In the genomic region with DNA sequence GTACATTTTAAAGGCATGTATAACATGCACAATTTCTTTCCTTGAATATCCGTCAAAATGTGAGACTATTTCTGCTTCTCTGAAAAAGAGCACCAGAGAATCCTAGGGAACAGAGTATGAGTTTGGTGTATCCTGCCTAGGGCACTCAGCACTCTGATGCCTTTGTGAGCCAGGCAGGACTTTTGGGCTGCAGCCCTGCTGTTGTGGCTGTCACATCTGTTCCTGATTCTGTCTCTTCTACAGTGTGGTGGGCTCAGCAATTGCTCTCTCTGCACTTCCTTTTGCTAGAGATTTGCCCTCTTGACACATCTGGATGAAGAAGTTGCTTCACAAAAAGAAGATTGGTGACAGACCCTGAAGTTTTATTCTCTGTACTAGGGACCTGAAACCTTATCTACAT, we compare ENCODE assay signal across 18 mouse cellular contexts.
"Had no signal": no experiment of that assay in that cellular context is flagged by ENCODE, and none has a peak within 500 bp of the region (broad histone marks: within the 10 kb centered on the region; RNA-seq: fewer than 3 reads in every experiment).

No protein-coding gene starts in this region.

- H3K27me3 ChIP-seq: midbrain, embryonic 12.5 days; neural tube, embryonic 13.5 days; neural tube, embryonic 15.5 days had no signal

- H3K36me3 ChIP-seq: midbrain, embryonic 10.5 days; midbrain, embryonic 12.5 days; neural tube, embryonic 13.5 days; neural tube, embryonic 15.5 days had no signal

- H3K9ac ChIP-seq: lung, embryonic 14.5 days; midbrain, embryonic 12.5 days; neural tube, embryonic 13.5 days; neural tube, embryonic 15.5 days had no signal

- ATAC-seq: midbrain, embryonic 16.5 days had no signal

- H3K4me3 ChIP-seq: midbrain, embryonic 10.5 days; midbrain, embryonic 12.5 days; myocyte; neural tube, embryonic 13.5 days; neural tube, embryonic 15.5 days had no signal

- H3K27ac ChIP-seq: midbrain, embryonic 10.5 days; midbrain, embryonic 12.5 days; neural tube, embryonic 13.5 days; neural tube, embryonic 15.5 days had no signal

- H3K4me1 ChIP-seq: midbrain, embryonic 10.5 days; midbrain, embryonic 12.5 days; neural tube, embryonic 13.5 days; neural tube, embryonic 15.5 days had no signal

- H3K4me2 ChIP-seq: lung, embryonic 14.5 days; midbrain, embryonic 12.5 days; neural tube, embryonic 13.5 days; neural tube, embryonic 15.5 days had no signal

- H3K9me3 ChIP-seq: midbrain, embryonic 10.5 days; midbrain, embryonic 12.5 days; neural tube, embryonic 13.5 days; neural tube, embryonic 15.5 days had no signal

- DNase-seq: lung, embryonic 14.5 days; lung, postnatal 10 days; lung, postnatal 4 days; midbrain, embryonic 14.5 days; retina, postnatal 1 day; right cerebral cortex, adult 18-20 months; right cerebral cortex, postnatal 25 days; right cerebral cortex, postnatal 4 days; spleen, adult 18-20 months; thymus, adult 2 months; thymus, postnatal 25 days; thymus, postnatal 4 days had no signal
